Mouse (Mus musculus) G1E (cell line): ENCODE data around the gene Adamtsl4.

Experiments
- CTCF ChIP-seq: IDR thresholded peaks from 2 replicates; pipeline ENCODE4 v1.5.1; 2012; ENCODE audit warnings: low read depth, low read length, inconsistent platforms, mixed read lengths
- GATA1 ChIP-seq: IDR thresholded peaks from 2 replicates; pipeline ENCODE4 v1.6.1; 2012; ENCODE audit warnings: borderline replicate concordance, low read length, inconsistent platforms, mixed read lengths
- POLR2AphosphoS5 ChIP-seq: IDR thresholded peaks from 2 replicates; pipeline ENCODE4 v1.6.1; 2012; ENCODE audit warnings: low read depth, low read length, inconsistent platforms; ENCODE audit not compliant: insufficient replicate concordance
- TAL1 ChIP-seq: conservative IDR thresholded peaks from 2 replicates; pipeline ENCODE4 v1.6.1; 2012; ENCODE audit warnings: low read depth, low read length, inconsistent platforms, mixed read lengths

- TF ChIP-seq CTCF (no peak), POLR2AphosphoS5 (peak; percentile 58; the same call in 1 of the 2 replicates), GATA1 (no peak), TAL1 (no peak)
These were observed 29.4 kb downstream of the Adamtsl4 start, which contains the start of gene Mcl1 for GRCm38 (mm10) chr3:95658236-95658867.
